Mouse (Mus musculus): ENCODE measurements around the gene Terb1. TPM values are rescaled to one million over a fixed set of nuclear protein-coding genes. Genes with fewer than 3 reads are reported as not detected.

Terb1 gene
- polyA plus RNA-seq, 1 experiment from 2014 or later, result 0.48 TPM

GRCm38 (mm10) chr8:104535378-104535777, 25.7 kb upstream of the Terb1 start:
- Histone ChIP-seq H3K4me1 (peaks cover 27% of the 10 kb centered on the region), H3K4me2 (replicated peaks) (peak overlapping the region; percentile 66), H3K9ac (no peak overlapping the region), H3K4me3 (replicated peaks) (peak overlapping the region; percentile 86), H3K27me3 (peaks cover 13% of the 10 kb centered on the region), H3K36me3 (no peaks in the 10 kb centered on the region), H3K27ac (replicated peaks) (no peak overlapping the region), H3K9me3 (replicated peaks) (no peaks in the 10 kb centered on the region)
- 30% methylated on average over 7 of the region's 7 CpGs for WGBS
- ATAC-seq (ENCODE audit: insufficient number of reproducible peaks, low FRiP score, low TSS enrichment, low read depth), result no peak

- Histone ChIP-seq H3K9ac (peak overlapping the region; percentile 21; the same call in 1 of the 2 replicates), H3K27me3 (peaks cover 6% of the 10 kb centered on the region; the same call in 1 of the 2 replicates), H3K4me1 (peaks cover 27% of the 10 kb centered on the region), H3K4me2 (replicated peaks) (peak overlapping the region; percentile 66), H3K27ac (replicated peaks) (peak overlapping the region; percentile 22; the same call in 1 of the 2 replicates), H3K36me3 (peaks cover 5% of the 10 kb centered on the region), H3K9me3 (replicated peaks) (no peaks in the 10 kb centered on the region), H3K4me3 (replicated peaks) (peak overlapping the region; percentile 86)
- 6% methylated on average over 9 of the region's 9 CpGs for WGBS
- ATAC-seq (ENCODE audit: insufficient number of reproducible peaks, low FRiP score, low TSS enrichment, low read depth), result no peak; the same call in 1 of the 2 replicates
Measured at GRCm38 (mm10) chr8:104534779-104535141, 25.1 kb upstream of the Terb1 start.

GRCm38 (mm10) chr8:104533971-104534778, 24.5 kb upstream of the Terb1 start, which contains the start of the genes Nae1 and Car7:
TSS of gene Nae1 (minus strand) at chr8:104534637.
TSS of gene Car7 (plus strand) at chr8:104534689.
- Histone ChIP-seq H3K27me3 (0 out of 2 replicates have a peak, but pooled peaks cover under 1% of the 10 kb centered on the region), H3K9me3 (replicated peaks) (no peaks in the 10 kb centered on the region), H3K4me1 (peaks cover 27% of the 10 kb centered on the region), H3K9ac (peak within 1 kb of the TSS; percentile 96), H3K4me3 (replicated peaks) (peak within 1 kb of the TSS; percentile 86), H3K4me2 (replicated peaks) (peak within 1 kb of the TSS; percentile 66), H3K36me3 (peaks cover 11% of the 10 kb centered on the region), H3K27ac (replicated peaks) (peak within 1 kb of the TSS; percentile 90)
- WGBS, result under 1% methylated on average over 70 of the region's 70 CpGs
- peak; percentile 93 for ATAC-seq (ENCODE audit: insufficient number of reproducible peaks, low FRiP score, low TSS enrichment, low read depth)

- 12% methylated on average over 7 of the region's 7 CpGs for WGBS
- ATAC-seq (ENCODE audit: insufficient number of reproducible peaks, low FRiP score, low TSS enrichment, low read depth), result no peak
Measured at GRCm38 (mm10) chr8:104533551-104533950, 23.8 kb upstream of the Terb1 start.

GRCm38 (mm10) chr8:104529671-104530070, 20.0 kb upstream of the Terb1 start:
- H3K4me3 ChIP-seq (replicated peaks), result no peak overlapping the region
- 90% methylated on average over 6 of the region's 6 CpGs for WGBS
- H3K9me3 ChIP-seq (replicated peaks), result no peaks in the 10 kb centered on the region
- H3K36me3 ChIP-seq, result peaks cover 26% of the 10 kb centered on the region
- no peak overlapping the region for H3K27ac ChIP-seq (replicated peaks)
- H3K27me3 ChIP-seq, result no peaks in the 10 kb centered on the region
- H3K4me1 ChIP-seq, result peaks cover 12% of the 10 kb centered on the region
- H3K4me2 ChIP-seq (replicated peaks), result no peak overlapping the region
- ATAC-seq (ENCODE audit: insufficient number of reproducible peaks, low FRiP score, low TSS enrichment, low read depth), result no peak
- no peak overlapping the region for H3K9ac ChIP-seq

More at GRCm38 (mm10) chr8:104533551-104533950, 23.8 kb upstream of the Terb1 start:
- H3K36me3 ChIP-seq, result peaks cover 12% of the 10 kb centered on the region
- H3K4me1 ChIP-seq, result peaks cover 26% of the 10 kb centered on the region
- peak overlapping the region; percentile 86 for H3K4me3 ChIP-seq (replicated peaks)
- no peaks in the 10 kb centered on the region for H3K9me3 ChIP-seq (replicated peaks)
- no peaks in the 10 kb centered on the region for H3K27me3 ChIP-seq
- peak overlapping the region; percentile 96; the same call in 1 of the 2 replicates for H3K9ac ChIP-seq
- H3K27ac ChIP-seq (replicated peaks), result no peak overlapping the region
- H3K4me2 ChIP-seq (replicated peaks), result peak overlapping the region; percentile 66

- Histone ChIP-seq H3K4me3 (replicated peaks) (no peak overlapping the region), H3K9ac (no peak overlapping the region), H3K27ac (replicated peaks) (no peak overlapping the region), H3K36me3 (peaks cover 56% of the 10 kb centered on the region), H3K4me2 (replicated peaks) (no peak overlapping the region), H3K27me3 (no peaks in the 10 kb centered on the region), H3K4me1 (no peaks in the 10 kb centered on the region), H3K9me3 (replicated peaks) (no peaks in the 10 kb centered on the region)
- no peak for ATAC-seq (ENCODE audit: insufficient number of reproducible peaks, low FRiP score, low TSS enrichment, low read depth)
- 70% methylated on average over 5 of the region's 5 CpGs for WGBS
Measured at GRCm38 (mm10) chr8:104517872-104518271, 8.2 kb upstream of the Terb1 start.

- H3K4me1 ChIP-seq, result peaks cover 15% of the 10 kb centered on the region
- H3K27me3 ChIP-seq, result no peaks in the 10 kb centered on the region
- no peak overlapping the region; the same call in 1 of the 2 replicates for H3K9ac ChIP-seq
- H3K27ac ChIP-seq (replicated peaks), result no peak overlapping the region
- H3K4me2 ChIP-seq (replicated peaks), result peak overlapping the region; percentile 100; the same call in 1 of the 2 replicates
- no peaks in the 10 kb centered on the region for H3K9me3 ChIP-seq (replicated peaks)
- no peak for ATAC-seq (ENCODE audit: insufficient number of reproducible peaks, low FRiP score, low TSS enrichment, low read depth)
- peaks cover 21% of the 10 kb centered on the region for H3K36me3 ChIP-seq
- 72% methylated on average over 3 of the region's 3 CpGs for WGBS
- peak overlapping the region; percentile 58; the same call in 1 of the 2 replicates for H3K4me3 ChIP-seq (replicated peaks)
Measured at GRCm38 (mm10) chr8:104510134-104510533, 424 bp upstream of the Terb1 start.

- Histone ChIP-seq H3K4me1 (no peaks in the 10 kb centered on the region), H3K9ac (no peak overlapping the region), H3K27me3 (no peaks in the 10 kb centered on the region), H3K9me3 (replicated peaks) (no peaks in the 10 kb centered on the region), H3K36me3 (no peaks in the 10 kb centered on the region), H3K4me3 (replicated peaks) (no peak overlapping the region), H3K4me2 (replicated peaks) (no peak overlapping the region), H3K27ac (replicated peaks) (no peak overlapping the region)
- no peak for ATAC-seq (ENCODE audit: insufficient number of reproducible peaks, low FRiP score, low TSS enrichment, low read depth)
- 69% methylated on average over 1 of the region's 1 CpGs for WGBS
Measured at GRCm38 (mm10) chr8:104479091-104479490, 30.6 kb downstream of the Terb1 start.

- H3K36me3 ChIP-seq, result no peaks in the 10 kb centered on the region
- no peak overlapping the region for H3K4me2 ChIP-seq (replicated peaks)
- H3K9me3 ChIP-seq (replicated peaks), result no peaks in the 10 kb centered on the region
- 73% methylated on average over 3 of the region's 3 CpGs for WGBS
- H3K4me3 ChIP-seq (replicated peaks), result no peak overlapping the region
- no peaks in the 10 kb centered on the region for H3K4me1 ChIP-seq
- no peak overlapping the region for H3K9ac ChIP-seq
- no peak overlapping the region for H3K27ac ChIP-seq (replicated peaks)
- no peaks in the 10 kb centered on the region for H3K27me3 ChIP-seq
- no peak for ATAC-seq (ENCODE audit: insufficient number of reproducible peaks, low FRiP score, low TSS enrichment, low read depth)
Measured at GRCm38 (mm10) chr8:104472465-104472864, 37.2 kb downstream of the Terb1 start.

- Histone ChIP-seq H3K4me2 (replicated peaks) (no peak overlapping the region), H3K27ac (replicated peaks) (no peak overlapping the region), H3K9ac (no peak overlapping the region), H3K4me1 (no peaks in the 10 kb centered on the region), H3K4me3 (replicated peaks) (no peak overlapping the region), H3K9me3 (replicated peaks) (no peaks in the 10 kb centered on the region), H3K27me3 (no peaks in the 10 kb centered on the region), H3K36me3 (no peaks in the 10 kb centered on the region)
- 73% methylated on average over 2 of the region's 2 CpGs for WGBS
- no peak for ATAC-seq (ENCODE audit: insufficient number of reproducible peaks, low FRiP score, low TSS enrichment, low read depth)
Measured at GRCm38 (mm10) chr8:104467463-104467862, 42.2 kb downstream of the Terb1 start.

- no peak overlapping the region for H3K4me3 ChIP-seq (replicated peaks)
- H3K4me1 ChIP-seq, result no peaks in the 10 kb centered on the region
- 83% methylated on average over 3 of the region's 3 CpGs for WGBS
- no peaks in the 10 kb centered on the region for H3K27me3 ChIP-seq
- H3K27ac ChIP-seq (replicated peaks), result no peak overlapping the region
- H3K4me2 ChIP-seq (replicated peaks), result no peak overlapping the region
- no peaks in the 10 kb centered on the region for H3K9me3 ChIP-seq (replicated peaks)
- H3K9ac ChIP-seq, result no peak overlapping the region
- ATAC-seq (ENCODE audit: insufficient number of reproducible peaks, low FRiP score, low TSS enrichment, low read depth), result no peak
- no peaks in the 10 kb centered on the region for H3K36me3 ChIP-seq
Measured at GRCm38 (mm10) chr8:104452177-104452576, 57.5 kb downstream of the Terb1 start.
